Mouse (Mus musculus) olfactory bulb, adult 2 months (tissue): Measurements from ENCODE around the gene Hist1h4h.
"Not testable (repeated sequence)": the region's sequence is repeated elsewhere in the genome, so short reads cannot be mapped to it uniquely, and the experiment has no call there.

Experiments used
- CTCF ChIP-seq: fragments of 200-500 bp; IDR thresholded peaks from 2 replicates; pipeline ENCODE4 v1.5.1; 2012; ENCODE audit warnings: low read depth, mild to moderate bottlenecking, low read length, moderate library complexity; ENCODE audit not compliant: insufficient read depth
- POLR2A ChIP-seq: fragments of 200-500 bp; IDR thresholded peaks from 2 replicates; pipeline ENCODE4 v1.6.1; 2012; ENCODE audit warnings: mild to moderate bottlenecking, low read depth, low read length, moderate library complexity; ENCODE audit not compliant: insufficient read depth

GRCm38 (mm10) chr13:23560699-23561098 lies 29.8 kb downstream of the Hist1h4h start:
- TF ChIP-seq POLR2A, CTCF: not testable (repeated sequence)
